Mouse (Mus musculus) E14TG2a.4 (cell line): Measurements from ENCODE around the gene Dtl.

ENCODE experiments used
- CTCF ChIP-seq: conservative IDR thresholded peaks from 2 replicates; pipeline ENCODE4 v1.5.1; 2014; ENCODE audit warnings: low read length
- NANOG ChIP-seq: IDR thresholded peaks from 2 replicates; pipeline ENCODE4 v1.6.1; 2014; ENCODE audit warnings: borderline replicate concordance, low read length, mixed read lengths
- POU5F1 ChIP-seq: IDR thresholded peaks from 2 replicates; pipeline ENCODE4 v1.6.1; 2014; ENCODE audit warnings: low read length, borderline replicate concordance

DNA sequence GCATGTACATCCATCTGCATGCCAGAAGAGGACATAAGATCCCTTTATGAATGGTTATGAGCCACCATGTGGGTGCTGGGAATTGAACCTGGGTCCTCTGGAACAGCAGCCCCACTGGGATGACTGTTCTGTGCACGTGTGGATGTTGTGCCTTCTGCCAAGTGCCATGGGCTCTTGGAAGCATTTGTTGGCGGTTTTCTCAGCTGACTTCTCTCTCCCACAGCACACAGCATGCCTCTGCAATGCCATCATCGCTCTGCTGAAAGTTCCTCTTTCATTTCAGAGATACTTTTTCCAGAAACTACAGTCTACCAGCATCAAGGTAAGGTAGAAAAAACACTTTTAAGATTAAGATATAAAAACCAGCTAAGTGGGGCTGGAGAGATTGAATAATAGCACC is 42.2 kb upstream of the Dtl start:
- TF ChIP-seq CTCF (no peak), NANOG (no peak), POU5F1 (no peak)
